ENCODE assay signal across 13 mouse cellular contexts in genomic region chr2:93911942-93912341, GRCm38 (mm10). TPM values are rescaled to one million over a fixed set of nuclear protein-coding genes. Genes with fewer than 3 reads are reported as not detected.
A peak's percentile ranks its signal among the peaks of the same experiment; 100 is the strongest.
DNase-seq lines count a peak whose midpoint lies in the region; ATAC-seq and TF ChIP-seq lines count a peak whose summit lies in the region.
"Had no signal": no experiment of that assay in that cellular context is flagged by ENCODE, and none has a peak within 500 bp of the region (broad histone marks: within the 10 kb centered on the region; RNA-seq: fewer than 3 reads in every experiment).

No protein-coding gene starts in this region.

- ATAC-seq in heart, embryonic 12.5 days (ENCODE audit: insufficient number of reproducible peaks, low FRiP score): no peak
- no peak for ATAC-seq in hindbrain, embryonic 12.5 days (ENCODE audit: low FRiP score)

- H3K9ac ChIP-seq in heart, embryonic 12.5 days: no peak overlapping the region
- no peak overlapping the region for H3K9ac ChIP-seq in hindbrain, embryonic 12.5 days
- H3K9ac ChIP-seq: neural tube, embryonic 12.5 days had no signal

- no peak for TF ChIP-seq CTCF in gastrocnemius, adult 2 months (IDR thresholded peaks at IDR 0.05)

- DNase-seq in heart, postnatal 36 days: peak; percentile 36 to 39
- DNase-seq in right cerebral cortex, postnatal 4 days: peak; percentile 52
- no peak for DNase-seq in right cerebral cortex, postnatal 25 days
- DNase-seq in gastrocnemius, adult 2 months: peak; percentile 81
- peak; percentile 34 to 64 for DNase-seq in lung, postnatal 4 days
- no peak for DNase-seq in midbrain, embryonic 10.5 days (ENCODE audit: low spot score)

- H3K4me3 ChIP-seq in heart, embryonic 12.5 days: no peak overlapping the region
- no peak overlapping the region for H3K4me3 ChIP-seq in gastrocnemius, adult 2 months
- no peak overlapping the region for H3K4me3 ChIP-seq in midbrain, embryonic 10.5 days
- H3K4me3 ChIP-seq in hindbrain, embryonic 12.5 days: no peak overlapping the region
- H3K4me3 ChIP-seq: neural tube, embryonic 12.5 days had no signal

- WGBS in heart, embryonic 12.5 days: 82% methylated on average over 10 of the region's 10 CpGs
- WGBS in midbrain, embryonic 10.5 days: 86% methylated on average over 10 of the region's 10 CpGs
- 90% methylated on average over 10 of the region's 10 CpGs for WGBS in hindbrain, embryonic 12.5 days

- H3K27me3 ChIP-seq in heart, embryonic 12.5 days (replicated peaks): peaks cover 7% of the 10 kb centered on the region; the same call in 1 of the 2 replicates
- no peaks in the 10 kb centered on the region for H3K27me3 ChIP-seq in midbrain, embryonic 10.5 days (ENCODE audit: low read depth, poor library complexity, severe bottlenecking)
- no peaks in the 10 kb centered on the region for H3K27me3 ChIP-seq in hindbrain, embryonic 12.5 days
- H3K27me3 ChIP-seq: neural tube, embryonic 12.5 days had no signal

- H3K9me3 ChIP-seq in heart, embryonic 12.5 days (replicated peaks): no peaks in the 10 kb centered on the region
- H3K9me3 ChIP-seq in midbrain, embryonic 10.5 days (replicated peaks): no peaks in the 10 kb centered on the region
- no peaks in the 10 kb centered on the region for H3K9me3 ChIP-seq in hindbrain, embryonic 12.5 days (replicated peaks)
- H3K9me3 ChIP-seq: G1E; neural tube, embryonic 12.5 days had no signal

- H3K27ac ChIP-seq in heart, embryonic 12.5 days (ENCODE audit: poor library complexity, severe bottlenecking): no peak overlapping the region
- no peak overlapping the region for H3K27ac ChIP-seq in gastrocnemius, adult 2 months
- no peak overlapping the region for H3K27ac ChIP-seq in midbrain, embryonic 10.5 days (replicated peaks)
- H3K27ac ChIP-seq in hindbrain, embryonic 12.5 days: no peak overlapping the region
- H3K27ac ChIP-seq: neural tube, embryonic 12.5 days had no signal

- no peak overlapping the region for H3K4me2 ChIP-seq in heart, embryonic 12.5 days
- no peak overlapping the region for H3K4me2 ChIP-seq in hindbrain, embryonic 12.5 days (replicated peaks)
- H3K4me2 ChIP-seq: neural tube, embryonic 12.5 days had no signal

- no peaks in the 10 kb centered on the region for H3K4me1 ChIP-seq in heart, embryonic 12.5 days (replicated peaks)
- H3K4me1 ChIP-seq in midbrain, embryonic 10.5 days: peaks cover 12% of the 10 kb centered on the region; the same call in 1 of the 2 replicates
- H3K4me1 ChIP-seq in hindbrain, embryonic 12.5 days: peaks cover 16% of the 10 kb centered on the region

- intact Hi-C loops in heart, postnatal 36 days (cut with DNase I): no loop called here
- intact Hi-C loops in gastrocnemius, adult 2 months (cut with DNase I): loop anchor here (2.0 kb wide), 1 partner anchor 43 kb away; no protein-coding TSS in a partner anchor

- H3K36me3 ChIP-seq in heart, embryonic 12.5 days: no peaks in the 10 kb centered on the region
- no peaks in the 10 kb centered on the region for H3K36me3 ChIP-seq in midbrain, embryonic 10.5 days
- no peaks in the 10 kb centered on the region for H3K36me3 ChIP-seq in hindbrain, embryonic 12.5 days
- H3K36me3 ChIP-seq: G1E; neural tube, embryonic 12.5 days had no signal

RNA-seq across cellular contexts. Expression of gene Accsl, which starts 43.0 kb away (rescaled TPM):
- not detected for total RNA-seq in heart, postnatal 36 days (2021)
- not detected in 2 replicates for polyA plus RNA-seq in heart, embryonic 12.5 days (2016; fragmentation: Nextera tagmentation; extraction: Ambion mirVana)
- not detected for total RNA-seq in gastrocnemius, adult 2 months (2021)
- not detected in 2 replicates for polyA plus RNA-seq in midbrain, embryonic 10.5 days (2016; fragmentation: Nextera tagmentation; extraction: Ambion mirVana)
- polyA plus RNA-seq in hindbrain, embryonic 12.5 days (2016; fragmentation: Nextera tagmentation; extraction: Ambion mirVana): 0.09 and 0.51 TPM in 2 replicates
- total RNA-seq: common myeloid progenitor, adult 5-6 weeks; G1E had no signal
- polyA plus RNA-seq: G1E; liver, embryonic 16.5 days; testis, adult 2 months had no signal

RNA-seq across cellular contexts. Expression of gene Gm13889, which starts 45.1 kb away (rescaled TPM):
- 1 to 10 TPM; 8.4 to 9.7 TPM for total RNA-seq in heart, postnatal 36 days (2021)
- 5.9 and 6.9 TPM in 2 replicates for polyA plus RNA-seq in heart, embryonic 12.5 days (2016; fragmentation: Nextera tagmentation; extraction: Ambion mirVana)
- 1 to 10 TPM; 4.1 to 6.1 TPM for total RNA-seq in gastrocnemius, adult 2 months (2021)
- 1.4 and 1.6 TPM in 2 replicates for polyA plus RNA-seq in midbrain, embryonic 10.5 days (2016; fragmentation: Nextera tagmentation; extraction: Ambion mirVana)
- 7.0 and 7.9 TPM in 2 replicates for polyA plus RNA-seq in hindbrain, embryonic 12.5 days (2016; fragmentation: Nextera tagmentation; extraction: Ambion mirVana)
- total RNA-seq: G1E had no signal

Comparison
In these comparisons a context has a peak if more than half of its experiments do, and no peak if none do; other contexts are left out.
1. DNase-seq: peak in heart, postnatal 36 days (2 of 2), right cerebral cortex, postnatal 4 days (single experiment), gastrocnemius, adult 2 months (single experiment) and lung, postnatal 4 days (2 of 2); none in right cerebral cortex, postnatal 25 days (single experiment) and midbrain, embryonic 10.5 days (single experiment).